8 mouse cellular contexts compared by ENCODE assay signal in the genomic region with DNA sequence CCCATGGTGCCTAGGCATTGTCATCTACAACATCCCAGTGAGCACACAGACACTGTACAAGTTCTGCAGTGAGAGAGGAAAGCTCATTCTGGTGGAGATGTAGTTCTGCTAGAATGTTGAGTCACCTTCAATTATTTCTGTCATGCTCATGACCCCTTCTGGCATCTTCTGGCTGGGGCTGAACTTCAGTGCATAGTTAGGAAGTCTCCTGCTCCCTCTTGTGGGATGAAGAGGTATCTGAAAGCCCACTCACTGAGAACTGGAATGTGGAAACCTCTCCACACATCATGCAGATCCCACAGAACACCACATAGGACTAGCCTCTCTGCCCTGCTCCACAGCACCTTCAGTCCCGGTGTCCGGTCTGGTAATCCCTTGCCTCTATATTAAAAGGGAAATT. TPM values are rescaled to one million over a fixed set of nuclear protein-coding genes. Genes with fewer than 3 reads are reported as not detected.
DNase-seq lines count a peak whose midpoint lies in the region; ATAC-seq and TF ChIP-seq lines count a peak whose summit lies in the region.

No protein-coding gene starts in this region.

- intact Hi-C loops in heart, postnatal 10 days (cut with DNase I): loop anchor here (5.0 kb wide), 1 partner anchor 250 kb away; no protein-coding TSS in a partner anchor

- H3K9me3 ChIP-seq in lung, embryonic 14.5 days (ENCODE audit: low read depth, low read length): no peaks in the 10 kb centered on the region

- WGBS in lung, embryonic 14.5 days: 82% methylated on average over 2 of the region's 2 CpGs

- TF ChIP-seq CTCF in lung, embryonic 14.5 days (IDR thresholded peaks at IDR 0.05; ENCODE audit: low read depth): peak; percentile 73

- H3K27me3 ChIP-seq in lung, embryonic 14.5 days (ENCODE audit: insufficient read depth, low read length): no peaks in the 10 kb centered on the region

- no peaks in the 10 kb centered on the region for H3K4me1 ChIP-seq in lung, embryonic 14.5 days (ENCODE audit: insufficient read depth)

- ATAC-seq in frontal cortex, adult (ENCODE audit: low TSS enrichment): peak; percentile 85
- ATAC-seq in lung, embryonic 14.5 days (ENCODE audit: insufficient read depth): no peak

- no peaks in the 10 kb centered on the region for H3K36me3 ChIP-seq in lung, embryonic 14.5 days (ENCODE audit: insufficient read depth)

- no peak overlapping the region for H3K4me3 ChIP-seq in lung, embryonic 14.5 days (ENCODE audit: low read depth, low read length)

- DNase-seq in frontal cortex, postnatal 14 days (ENCODE audit: low spot score in 2 of 2): no peak
- peak; percentile 24 for DNase-seq in right cerebral cortex, adult 18-20 months
- DNase-seq in right cerebral cortex, postnatal 25 days: no peak
- DNase-seq in heart, postnatal 10 days: peak; percentile 49 to 51
- DNase-seq in lung, embryonic 14.5 days: peak; percentile 63
- peak; percentile 79 for DNase-seq in thymus, postnatal 0 days (ENCODE audit: low spot score)
- DNase-seq in frontal cortex, postnatal 25 days (ENCODE audit: low spot score in 2 of 2): no peak

- no peak overlapping the region for H3K27ac ChIP-seq in lung, embryonic 14.5 days (ENCODE audit: low read depth)

- no peak overlapping the region for H3K4me2 ChIP-seq in lung, embryonic 14.5 days

- no peak overlapping the region for H3K9ac ChIP-seq in lung, embryonic 14.5 days

RNA-seq across cellular contexts. Expression of gene Ms4a6d, which starts 2.6 kb away (rescaled TPM):
- total RNA-seq in heart, postnatal 10 days (2021): 1 to 10 TPM; 1.5 to 2.7 TPM
- 5.2 and 6.0 TPM in 2 replicates for polyA plus RNA-seq in lung, embryonic 14.5 days (2014; fragmentation: Nextera tagmentation; extraction: Ambion mirVana)
- polyA plus RNA-seq in thymus, postnatal 0 days (2015; fragmentation: Nextera tagmentation; extraction: Ambion mirVana): 7.6 and 8.7 TPM in 2 replicates

RNA-seq across cellular contexts. Expression of gene Ms4a2, which starts 21.5 kb away (rescaled TPM):
- total RNA-seq in heart, postnatal 10 days (2021): under 1 TPM in 1 of 2 experiments, not detected in 1; 0.47 TPM
- 0.12 TPM in 1 of 2 replicates, not detected in the other for polyA plus RNA-seq in lung, embryonic 14.5 days (2014; fragmentation: Nextera tagmentation; extraction: Ambion mirVana)
- polyA plus RNA-seq in thymus, postnatal 0 days (2015; fragmentation: Nextera tagmentation; extraction: Ambion mirVana): 0.17 TPM in 1 of 2 replicates, not detected in the other

RNA-seq across cellular contexts. Expression of gene Ms4a3, which starts 38.6 kb away (rescaled TPM):
- not detected for total RNA-seq in heart, postnatal 10 days (2021)
- polyA plus RNA-seq in lung, embryonic 14.5 days (2014; fragmentation: Nextera tagmentation; extraction: Ambion mirVana): not detected in 2 replicates
- 0.32 and 0.49 TPM in 2 replicates for polyA plus RNA-seq in thymus, postnatal 0 days (2015; fragmentation: Nextera tagmentation; extraction: Ambion mirVana)

RNA-seq across cellular contexts. Expression of gene Oosp2, which starts 58.3 kb away (rescaled TPM):
- not detected for total RNA-seq in heart, postnatal 10 days (2021)
- polyA plus RNA-seq in lung, embryonic 14.5 days (2014; fragmentation: Nextera tagmentation; extraction: Ambion mirVana): not detected in 2 replicates
- polyA plus RNA-seq in thymus, postnatal 0 days (2015; fragmentation: Nextera tagmentation; extraction: Ambion mirVana): not detected in 2 replicates

Comparison
In these comparisons a context has a peak if more than half of its experiments do, and no peak if none do; other contexts are left out.
1. DNase-seq: peak in right cerebral cortex, adult 18-20 months (single experiment), heart, postnatal 10 days (2 of 2), lung, embryonic 14.5 days (single experiment) and thymus, postnatal 0 days (single experiment); none in frontal cortex, postnatal 14 days (0 of 2), right cerebral cortex, postnatal 25 days (single experiment) and frontal cortex, postnatal 25 days (0 of 2).